Mouse (Mus musculus): ENCODE data around the gene Ajap1. TPM values are rescaled to one million over a fixed set of nuclear protein-coding genes. Genes with fewer than 3 reads are reported as not detected.

Ajap1 gene
- polyA plus RNA-seq, 1 experiment from 2014 or later: 0.10 TPM

- H3K9ac ChIP-seq: no peak overlapping the region
- H3K4me2 ChIP-seq: no peak overlapping the region
- no peak overlapping the region for H3K27ac ChIP-seq (ENCODE audit: poor library complexity, severe bottlenecking)
- no peak overlapping the region for H3K4me3 ChIP-seq
- no peaks in the 10 kb centered on the region for H3K9me3 ChIP-seq (replicated peaks)
- no peaks in the 10 kb centered on the region for H3K36me3 ChIP-seq
- H3K27me3 ChIP-seq (replicated peaks): peaks cover 31% of the 10 kb centered on the region
- ATAC-seq (ENCODE audit: insufficient number of reproducible peaks, low FRiP score): peak; percentile 13; the same call in 1 of the 2 replicates
- WGBS: 50% methylated on average over 9 of the region's 9 CpGs
- peaks cover 20% of the 10 kb centered on the region for H3K4me1 ChIP-seq (replicated peaks)
Observed at GRCm38 (mm10) chr4:153416111-153416510, 66.5 kb downstream of the Ajap1 start.

GRCm38 (mm10) chr4:153398421-153398820 is 84.2 kb downstream of the Ajap1 start:
- Histone ChIP-seq H3K4me2 (no peak overlapping the region), H3K27me3 (replicated peaks) (peaks cover 5% of the 10 kb centered on the region; the same call in 1 of the 2 replicates), H3K4me3 (no peak overlapping the region), H3K27ac (ENCODE audit: poor library complexity, severe bottlenecking) (no peak overlapping the region), H3K9me3 (replicated peaks) (peaks cover 11% of the 10 kb centered on the region), H3K36me3 (no peaks in the 10 kb centered on the region), H3K4me1 (replicated peaks) (no peaks in the 10 kb centered on the region), H3K9ac (no peak overlapping the region)
- ATAC-seq (ENCODE audit: insufficient number of reproducible peaks, low FRiP score): no peak
- WGBS: 81% methylated on average over 8 of the region's 8 CpGs

- Histone ChIP-seq H3K27ac (ENCODE audit: poor library complexity, severe bottlenecking) (no peak overlapping the region), H3K27me3 (replicated peaks) (no peaks in the 10 kb centered on the region), H3K4me2 (no peak overlapping the region), H3K9ac (no peak overlapping the region), H3K9me3 (replicated peaks) (peaks cover 11% of the 10 kb centered on the region; the same call in 1 of the 2 replicates), H3K4me3 (no peak overlapping the region), H3K4me1 (replicated peaks) (no peaks in the 10 kb centered on the region), H3K36me3 (no peaks in the 10 kb centered on the region)
- 85% methylated on average over 12 of the region's 12 CpGs for WGBS
- no peak for ATAC-seq (ENCODE audit: insufficient number of reproducible peaks, low FRiP score)
Observed at GRCm38 (mm10) chr4:153387478-153387877, 95.1 kb downstream of the Ajap1 start.

GRCm38 (mm10) chr4:153381433-153381832 is 101.2 kb downstream of the Ajap1 start:
- Histone ChIP-seq H3K27ac (ENCODE audit: poor library complexity, severe bottlenecking) (no peak overlapping the region), H3K27me3 (replicated peaks) (peaks cover 8% of the 10 kb centered on the region), H3K4me1 (replicated peaks) (no peaks in the 10 kb centered on the region), H3K9me3 (replicated peaks) (peaks cover 7% of the 10 kb centered on the region; the same call in 1 of the 2 replicates), H3K4me3 (no peak overlapping the region), H3K36me3 (no peaks in the 10 kb centered on the region), H3K9ac (no peak overlapping the region), H3K4me2 (no peak overlapping the region)
- 39% methylated on average over 7 of the region's 7 CpGs for WGBS
- no peak for ATAC-seq (ENCODE audit: insufficient number of reproducible peaks, low FRiP score)

GRCm38 (mm10) chr4:153380885-153381284 is 101.7 kb downstream of the Ajap1 start:
- no peak overlapping the region for H3K4me3 ChIP-seq
- no peak overlapping the region for H3K4me2 ChIP-seq
- H3K9me3 ChIP-seq (replicated peaks): peaks cover 7% of the 10 kb centered on the region; the same call in 1 of the 2 replicates
- H3K9ac ChIP-seq: no peak overlapping the region
- H3K27me3 ChIP-seq (replicated peaks): peaks cover 8% of the 10 kb centered on the region
- no peaks in the 10 kb centered on the region for H3K36me3 ChIP-seq
- H3K27ac ChIP-seq (ENCODE audit: poor library complexity, severe bottlenecking): no peak overlapping the region
- no peak for ATAC-seq (ENCODE audit: insufficient number of reproducible peaks, low FRiP score)
- H3K4me1 ChIP-seq (replicated peaks): no peaks in the 10 kb centered on the region
- WGBS: 78% methylated on average over 10 of the region's 10 CpGs

GRCm38 (mm10) chr4:153377981-153378380 is 104.6 kb downstream of the Ajap1 start:
- 12% methylated on average over 6 of the region's 6 CpGs for WGBS
- H3K36me3 ChIP-seq: no peaks in the 10 kb centered on the region
- no peak for ATAC-seq (ENCODE audit: insufficient number of reproducible peaks, low FRiP score)

GRCm38 (mm10) chr4:153374233-153374632 is 108.4 kb downstream of the Ajap1 start:
- Histone ChIP-seq H3K9ac (no peak overlapping the region), H3K27me3 (replicated peaks) (0 out of 2 replicates have a peak, but pooled peaks cover 2% of the 10 kb centered on the region), H3K27ac (ENCODE audit: poor library complexity, severe bottlenecking) (no peak overlapping the region), H3K4me2 (no peak overlapping the region), H3K4me1 (replicated peaks) (no peaks in the 10 kb centered on the region), H3K36me3 (no peaks in the 10 kb centered on the region), H3K9me3 (replicated peaks) (no peaks in the 10 kb centered on the region), H3K4me3 (no peak overlapping the region)
- 74% methylated on average over 6 of the region's 6 CpGs for WGBS
- ATAC-seq (ENCODE audit: insufficient number of reproducible peaks, low FRiP score): no peak

More at GRCm38 (mm10) chr4:153377981-153378380, 104.6 kb downstream of the Ajap1 start:
- Histone ChIP-seq H3K4me2 (no peak overlapping the region), H3K27me3 (replicated peaks) (peaks cover 10% of the 10 kb centered on the region), H3K4me1 (replicated peaks) (no peaks in the 10 kb centered on the region), H3K4me3 (no peak overlapping the region), H3K9me3 (replicated peaks) (peaks cover 4% of the 10 kb centered on the region; the same call in 1 of the 2 replicates), H3K27ac (ENCODE audit: poor library complexity, severe bottlenecking) (no peak overlapping the region), H3K9ac (no peak overlapping the region)

GRCm38 (mm10) chr4:153373125-153373524 is 109.5 kb downstream of the Ajap1 start:
- ATAC-seq (ENCODE audit: insufficient number of reproducible peaks, low FRiP score): no peak
- H3K36me3 ChIP-seq: no peaks in the 10 kb centered on the region
- no peak overlapping the region for H3K27ac ChIP-seq (ENCODE audit: poor library complexity, severe bottlenecking)
- H3K4me3 ChIP-seq: no peak overlapping the region
- no peaks in the 10 kb centered on the region for H3K9me3 ChIP-seq (replicated peaks)
- 0 out of 2 replicates have a peak, but pooled peaks cover 2% of the 10 kb centered on the region for H3K27me3 ChIP-seq (replicated peaks)
- no peak overlapping the region for H3K9ac ChIP-seq
- no peaks in the 10 kb centered on the region for H3K4me1 ChIP-seq (replicated peaks)
- no peak overlapping the region for H3K4me2 ChIP-seq
- WGBS: 89% methylated on average over 14 of the region's 14 CpGs

- no peak for ATAC-seq (ENCODE audit: insufficient number of reproducible peaks, low FRiP score)
- H3K4me2 ChIP-seq: no peak overlapping the region
- no peak overlapping the region for H3K9ac ChIP-seq
- H3K36me3 ChIP-seq: no peaks in the 10 kb centered on the region
- 46% methylated on average over 10 of the region's 10 CpGs for WGBS
- H3K27me3 ChIP-seq (replicated peaks): no peaks in the 10 kb centered on the region
- H3K4me1 ChIP-seq (replicated peaks): no peaks in the 10 kb centered on the region
- no peaks in the 10 kb centered on the region for H3K9me3 ChIP-seq (replicated peaks)
- no peak overlapping the region for H3K27ac ChIP-seq (ENCODE audit: poor library complexity, severe bottlenecking)
- H3K4me3 ChIP-seq: no peak overlapping the region
Observed at GRCm38 (mm10) chr4:153368620-153369159, 113.9 kb downstream of the Ajap1 start.

- H3K27me3 ChIP-seq (replicated peaks): peaks cover 11% of the 10 kb centered on the region; the same call in 1 of the 2 replicates
- H3K27ac ChIP-seq (ENCODE audit: poor library complexity, severe bottlenecking): no peak overlapping the region
- H3K4me3 ChIP-seq: no peak overlapping the region
- no peaks in the 10 kb centered on the region for H3K36me3 ChIP-seq
- H3K4me2 ChIP-seq: no peak overlapping the region
- no peak for ATAC-seq (ENCODE audit: insufficient number of reproducible peaks, low FRiP score)
- no peaks in the 10 kb centered on the region for H3K9me3 ChIP-seq (replicated peaks)
- WGBS: 46% methylated on average over 13 of the region's 13 CpGs
- H3K9ac ChIP-seq: no peak overlapping the region
- H3K4me1 ChIP-seq (replicated peaks): no peaks in the 10 kb centered on the region
Observed at GRCm38 (mm10) chr4:153360868-153361545, 121.6 kb downstream of the Ajap1 start.

GRCm38 (mm10) chr4:153358243-153358550 is 124.4 kb downstream of the Ajap1 start:
- Histone ChIP-seq H3K27me3 (replicated peaks) (peaks cover 11% of the 10 kb centered on the region; the same call in 1 of the 2 replicates), H3K27ac (ENCODE audit: poor library complexity, severe bottlenecking) (no peak overlapping the region), H3K9ac (no peak overlapping the region), H3K9me3 (replicated peaks) (no peaks in the 10 kb centered on the region), H3K4me3 (no peak overlapping the region), H3K4me2 (no peak overlapping the region), H3K36me3 (no peaks in the 10 kb centered on the region), H3K4me1 (replicated peaks) (no peaks in the 10 kb centered on the region)
- peak; percentile 22; the same call in 1 of the 2 replicates for ATAC-seq (ENCODE audit: insufficient number of reproducible peaks, low FRiP score)
- WGBS: 56% methylated on average over 7 of the region's 7 CpGs
